In genomic region chr6:85373951-85374733, GRCm38 (mm10) we compare ENCODE assay signal across 8 mouse cellular contexts. TPM values are rescaled to one million over a fixed set of nuclear protein-coding genes. Genes with fewer than 3 reads are reported as not detected.
DNase-seq lines count a peak whose midpoint lies in the region; ATAC-seq lines count a peak whose summit lies in the region.

Rab11fip5 (minus strand) TSS chr6:85374634.

- peak; percentile 55 for ATAC-seq in forebrain, embryonic 15.5 days (replicated peaks)
- ATAC-seq in midbrain, embryonic 14.5 days (ENCODE audit: low FRiP score, low TSS enrichment) = peak; percentile 46

- H3K36me3 ChIP-seq in forebrain, embryonic 15.5 days = no peaks in the 10 kb centered on the region
- no peaks in the 10 kb centered on the region for H3K36me3 ChIP-seq in midbrain, embryonic 14.5 days (ENCODE audit: control insufficient read depth, insufficient read depth, low read length)

- H3K27ac ChIP-seq in forebrain, embryonic 15.5 days (replicated peaks) = peak within 1 kb of the TSS; percentile 73
- peak within 1 kb of the TSS; percentile 78 for H3K27ac ChIP-seq in midbrain, embryonic 14.5 days (replicated peaks; ENCODE audit: low read depth, low read length)

- H3K4me2 ChIP-seq in forebrain, embryonic 15.5 days (replicated peaks) = peak within 1 kb of the TSS; percentile 76
- H3K4me2 ChIP-seq in midbrain, embryonic 14.5 days (ENCODE audit: low read length) = peak within 1 kb of the TSS; percentile 65

- H3K9ac ChIP-seq in forebrain, embryonic 15.5 days (replicated peaks) = peak within 1 kb of the TSS; percentile 87
- H3K9ac ChIP-seq in midbrain, embryonic 14.5 days (replicated peaks; ENCODE audit: low read length) = peak within 1 kb of the TSS; percentile 91

- WGBS in forebrain, embryonic 15.5 days = under 1% methylated on average over 80 of the region's 80 CpGs
- WGBS in midbrain, embryonic 14.5 days = 1% methylated on average over 79 of the region's 80 CpGs

- peak within 1 kb of the TSS; percentile 75 for H3K4me3 ChIP-seq in forebrain, embryonic 15.5 days
- H3K4me3 ChIP-seq in midbrain, embryonic 14.5 days (replicated peaks; ENCODE audit: low read depth, low read length) = peak within 1 kb of the TSS; percentile 79

- intact Hi-C loops in left cerebral cortex, postnatal 25 days (cut with DNase I) = loop anchor here (1.0 kb wide), 1 partner anchor 41 kb away; the partner anchor contains the start of gene Sfxn5

- H3K9me3 ChIP-seq in forebrain, embryonic 15.5 days = no peaks in the 10 kb centered on the region
- no peaks in the 10 kb centered on the region for H3K9me3 ChIP-seq in midbrain, embryonic 14.5 days (ENCODE audit: control insufficient read depth, low read length)

- no peaks in the 10 kb centered on the region for H3K27me3 ChIP-seq in forebrain, embryonic 15.5 days
- H3K27me3 ChIP-seq in midbrain, embryonic 14.5 days (ENCODE audit: control insufficient read depth, insufficient read depth, low read length) = no peaks in the 10 kb centered on the region

- H3K4me1 ChIP-seq in forebrain, embryonic 15.5 days = peaks cover 28% of the 10 kb centered on the region
- H3K4me1 ChIP-seq in midbrain, embryonic 14.5 days (ENCODE audit: control insufficient read depth, insufficient read depth, low read length) = peaks cover 23% of the 10 kb centered on the region

- peak; percentile 18 to 29 for DNase-seq in layer of hippocampus, adult 18-20 months (ENCODE audit: low spot score in 2 of 2)
- no peak for DNase-seq in layer of hippocampus, adult 9-11 months
- peak; percentile 72 for DNase-seq in adrenal gland, adult 2 months
- DNase-seq in heart, postnatal 4 days = peak; percentile 54
- peak; percentile 32 to 33 for DNase-seq in left cerebral cortex, postnatal 25 days (ENCODE audit: low spot score in 2 of 2)
- peak; percentile 62 for DNase-seq in midbrain, embryonic 14.5 days
- DNase-seq in natural killer cell, adult 2 months (ENCODE audit: low spot score in 2 of 2) = no peak

RNA-seq across cellular contexts. Expression of gene Rab11fip5, which starts in this region (rescaled TPM):
- 10 to 100 TPM; 60.7 to 61.2 TPM for total RNA-seq in layer of hippocampus, adult 18-20 months (2021)
- 10 to 100 TPM; 22.7 to 47.7 TPM for total RNA-seq in adrenal gland, adult 2 months (2021)
- 33.7 and 35.4 TPM in 2 replicates for polyA plus RNA-seq in adrenal gland, adult 2 months (2012; rRNA removed)
- 15.1 and 15.2 TPM in 2 replicates for polyA plus RNA-seq in forebrain, embryonic 15.5 days (2015; fragmentation: Nextera tagmentation; extraction: Ambion mirVana)
- 10 to 100 TPM; 74.7 to 79.8 TPM for total RNA-seq in heart, postnatal 4 days (2021)
- 10 to 100 TPM; 65.7 to 66.8 TPM for total RNA-seq in left cerebral cortex, postnatal 25 days (2021)
- polyA plus RNA-seq in midbrain, embryonic 14.5 days (2014; fragmentation: Nextera tagmentation; extraction: Ambion mirVana) = 15.0 and 15.7 TPM in 2 replicates

Comparison
In these comparisons a context has a peak if more than half of its experiments do, and no peak if none do; other contexts are left out.
1. DNase-seq: peak in layer of hippocampus, adult 18-20 months (2 of 2), adrenal gland, adult 2 months (single experiment), heart, postnatal 4 days (single experiment), left cerebral cortex, postnatal 25 days (2 of 2) and midbrain, embryonic 14.5 days (single experiment); none in layer of hippocampus, adult 9-11 months (single experiment) and natural killer cell, adult 2 months (0 of 2).